Mouse (Mus musculus) heart, embryonic 13.5 days (tissue): ENCODE results near the gene Prim2. TPM values are rescaled to one million over a fixed set of nuclear protein-coding genes. Genes with fewer than 3 reads are reported as not detected.
A peak's percentile ranks its signal among the peaks of the same experiment; 100 is the strongest.

Source experiments
- ATAC-seq: fragments of 200-750 bp; cut with Nextera tagmentation; 2 replicates; pipeline ENCODE4 v1.8.0; 2017; ENCODE audit warnings: moderate TSS enrichment; ENCODE audit not compliant: insufficient number of reproducible peaks, low FRiP score, low TSS enrichment; ENCODE audit errors: extremely low read depth
- H3K27ac ChIP-seq: fragments of 300-500 bp; sonication (generic); replicated peaks from 2 replicates; pipeline ENCODE4 v1.5.1; 2015; ENCODE audit warnings: moderate library complexity, mild to moderate bottlenecking, inconsistent platforms
- H3K27me3 ChIP-seq: fragments of 300-500 bp; sonication (generic); replicated peaks from 2 replicates; pipeline ENCODE4 v1.6.1; 2015; ENCODE audit warnings: mild to moderate bottlenecking, inconsistent platforms
- H3K36me3 ChIP-seq: fragments of 300-500 bp; sonication (generic); 2 replicates; pipeline ENCODE4 v1.6.1; 2015; ENCODE audit warnings: mild to moderate bottlenecking, inconsistent platforms
- H3K4me1 ChIP-seq: fragments of 300-500 bp; sonication (generic); 2 replicates; pipeline ENCODE4 v1.6.1; 2015; ENCODE audit warnings: inconsistent platforms
- H3K4me2 ChIP-seq: fragments of 300-500 bp; sonication (generic); 2 replicates; pipeline ENCODE4 v1.6.1; 2015; ENCODE audit warnings: inconsistent platforms, mild to moderate bottlenecking, moderate library complexity
- H3K4me3 ChIP-seq: fragments of 300-500 bp; sonication (generic); 2 replicates; pipeline ENCODE4 v1.5.1; 2015; ENCODE audit warnings: moderate library complexity, mild to moderate bottlenecking, inconsistent platforms
- H3K9ac ChIP-seq: fragments of 300-500 bp; sonication (generic); 2 replicates; pipeline ENCODE4 v1.6.1; 2015; ENCODE audit warnings: inconsistent platforms, mild to moderate bottlenecking, moderate library complexity
- H3K9me3 ChIP-seq: fragments of 300-500 bp; sonication (generic); 2 replicates; pipeline ENCODE4 v1.6.1; 2016; ENCODE audit warnings: inconsistent platforms
- WGBS: fragments of 180-500 bp; shearing (Covaris S2); methylation state at CpG from one replicate; pipeline ENCODE4 v1.1.7; 2015; ENCODE audit warnings: mixed read lengths; 5-methylcytosine and 5-hydroxymethylcytosine counted together
- polyA plus RNA-seq: library from polyadenylated mRNA; unstranded; fragments of >200 nt; fragmentation: Nextera tagmentation; extraction: Ambion mirVana; gene quantifications from 2 replicates; pipeline ENCODE4 v1.2.1, GENCODE M21; 2015

Prim2 gene
- polyA plus RNA-seq, 1 experiment from 2014 or later, result 18.1 TPM

- Histone ChIP-seq H3K9ac (no peak overlapping the region), H3K9me3 (no peaks in the 10 kb centered on the region), H3K4me1 (no peaks in the 10 kb centered on the region), H3K4me3 (no peak overlapping the region), H3K4me2 (no peak overlapping the region), H3K27me3 (no peaks in the 10 kb centered on the region), H3K27ac (no peak overlapping the region), H3K36me3 (no peaks in the 10 kb centered on the region)
- no peak for ATAC-seq
- WGBS, result 84% methylated on average over 7 of the region's 7 CpGs
These were observed 11.3 kb upstream of the Prim2 start for GRCm38 (mm10) chr1:33680890-33681289.

DNA sequence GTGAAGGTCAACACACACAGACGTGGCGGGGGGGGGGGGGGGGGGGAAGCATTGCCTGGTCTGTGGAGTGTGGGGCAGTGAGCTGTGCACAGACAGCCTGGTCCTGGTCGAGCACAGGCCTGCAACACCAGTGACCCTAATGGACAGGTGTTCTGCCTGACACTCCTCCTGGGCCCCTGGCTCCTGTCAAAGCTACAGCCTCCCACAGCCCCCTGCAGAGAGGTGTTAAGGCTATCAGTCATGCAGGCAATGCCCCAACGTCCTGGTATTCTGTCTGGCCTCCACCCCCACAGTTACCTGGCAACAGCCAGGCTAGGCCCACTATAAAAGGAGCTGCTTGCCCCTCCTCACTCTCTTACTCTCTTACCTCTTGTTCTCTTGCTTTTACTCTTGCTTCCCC, 10.8 kb upstream of the Prim2 start:
- no peak for ATAC-seq
- 36% methylated on average over 3 of the region's 4 CpGs for WGBS
- Histone ChIP-seq H3K27ac (no peak overlapping the region), H3K36me3 (no peaks in the 10 kb centered on the region), H3K4me1 (no peaks in the 10 kb centered on the region), H3K4me3 (no peak overlapping the region), H3K9me3 (no peaks in the 10 kb centered on the region), H3K27me3 (no peaks in the 10 kb centered on the region), H3K9ac (no peak overlapping the region), H3K4me2 (no peak overlapping the region)

DNA sequence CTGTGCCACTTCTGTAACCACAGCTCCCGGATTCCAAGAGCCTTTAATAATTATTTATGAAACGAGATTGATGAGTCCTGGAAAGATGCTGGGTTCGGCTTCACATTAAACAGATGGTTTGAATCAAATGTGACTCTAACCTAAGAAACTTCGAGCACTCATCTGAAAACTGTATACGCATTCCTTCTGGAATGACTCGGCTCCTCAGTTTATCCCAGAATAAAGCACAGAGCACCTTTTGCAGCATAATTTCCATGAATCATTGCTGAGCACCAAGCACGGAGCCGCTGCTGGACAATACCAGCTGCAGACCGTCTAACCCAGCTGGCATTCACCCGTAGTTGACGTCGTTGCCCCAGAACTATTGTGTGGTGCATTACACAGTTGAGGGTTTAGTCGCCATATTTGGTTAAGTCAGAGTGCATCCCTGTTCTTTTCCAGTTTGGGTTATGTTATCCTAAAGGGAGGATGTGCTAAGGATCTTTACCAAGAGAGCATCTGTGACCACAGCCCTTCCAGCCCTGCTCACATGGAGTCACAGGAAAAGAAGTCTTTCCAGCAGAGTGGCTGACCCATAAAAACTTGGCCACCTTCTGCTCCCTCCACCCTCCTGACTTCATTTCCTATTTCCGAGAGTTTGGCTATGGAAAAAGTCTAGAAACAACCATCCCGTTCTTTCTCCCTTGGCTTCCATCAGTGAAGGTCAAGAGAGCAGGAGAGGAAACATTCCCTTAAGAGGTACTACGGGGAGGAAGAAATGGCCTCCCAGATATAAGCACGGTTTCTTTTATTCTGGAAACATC, 3.8 kb upstream of the Prim2 start:
- Histone ChIP-seq H3K27ac (no peak overlapping the region), H3K4me2 (no peak overlapping the region), H3K27me3 (no peaks in the 10 kb centered on the region), H3K9ac (no peak overlapping the region), H3K36me3 (no peaks in the 10 kb centered on the region), H3K4me1 (peaks cover 11% of the 10 kb centered on the region), H3K9me3 (no peaks in the 10 kb centered on the region), H3K4me3 (no peak overlapping the region)
- no peak for ATAC-seq
- 66% methylated on average over 17 of the region's 17 CpGs for WGBS

- no peaks in the 10 kb centered on the region for H3K27me3 ChIP-seq
- no peak overlapping the region for H3K27ac ChIP-seq
- no peak overlapping the region for H3K4me3 ChIP-seq
- ATAC-seq, result no peak
- H3K9ac ChIP-seq, result no peak overlapping the region
- H3K9me3 ChIP-seq, result no peaks in the 10 kb centered on the region
- peaks cover 7% of the 10 kb centered on the region; the same call in 1 of the 2 replicates for H3K36me3 ChIP-seq
- 25% methylated on average over 3 of the region's 3 CpGs for WGBS
- no peak overlapping the region for H3K4me2 ChIP-seq
- H3K4me1 ChIP-seq, result peaks cover 17% of the 10 kb centered on the region
These were observed 2.9 kb upstream of the Prim2 start for GRCm38 (mm10) chr1:33672514-33672913.

GRCm38 (mm10) chr1:33672083-33672482, 2.5 kb upstream of the Prim2 start:
- no peak overlapping the region for H3K9ac ChIP-seq
- 58% methylated on average over 3 of the region's 3 CpGs for WGBS
- no peak overlapping the region for H3K4me2 ChIP-seq
- peaks cover 10% of the 10 kb centered on the region; the same call in 1 of the 2 replicates for H3K36me3 ChIP-seq
- H3K4me3 ChIP-seq, result no peak overlapping the region
- no peaks in the 10 kb centered on the region for H3K9me3 ChIP-seq
- no peak overlapping the region for H3K27ac ChIP-seq
- peaks cover 17% of the 10 kb centered on the region for H3K4me1 ChIP-seq
- ATAC-seq, result no peak
- H3K27me3 ChIP-seq, result no peaks in the 10 kb centered on the region

- Histone ChIP-seq H3K4me3 (no peak overlapping the region), H3K27ac (no peak overlapping the region), H3K9me3 (no peaks in the 10 kb centered on the region), H3K36me3 (peaks cover 15% of the 10 kb centered on the region), H3K27me3 (no peaks in the 10 kb centered on the region), H3K4me1 (peaks cover 17% of the 10 kb centered on the region), H3K9ac (no peak overlapping the region), H3K4me2 (no peak overlapping the region)
- no peak for ATAC-seq
- WGBS, result 73% methylated on average over 5 of the region's 5 CpGs
These were observed 1.8 kb upstream of the Prim2 start for GRCm38 (mm10) chr1:33671441-33671840.

DNA sequence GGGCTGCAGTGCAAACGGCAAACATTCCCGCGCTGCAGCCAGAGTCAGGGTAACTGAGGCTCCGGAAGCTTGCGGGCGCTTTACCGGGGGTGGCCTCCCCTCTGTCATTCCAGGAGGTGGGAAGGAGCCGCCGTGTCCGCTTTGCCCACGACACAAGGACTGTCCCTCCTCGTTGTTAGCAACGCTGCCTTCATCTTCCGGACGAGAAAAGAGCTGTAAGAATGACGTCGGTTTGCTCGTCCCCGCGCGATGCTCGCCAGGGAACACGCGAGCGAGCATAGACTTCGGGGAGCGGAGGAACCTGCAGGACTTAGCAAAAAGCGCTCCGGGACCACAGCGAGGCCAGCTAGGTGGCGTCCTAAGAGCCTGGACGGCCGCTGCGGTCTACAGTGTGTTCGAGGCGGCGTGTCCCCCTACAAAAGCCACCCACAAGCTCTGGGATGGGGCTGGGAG, 595 bp upstream of the Prim2 start:
- peak; percentile 24; the same call in 1 of the 2 replicates for ATAC-seq
- 0% methylated on average over 37 of the region's 37 CpGs for WGBS
- peak overlapping the region; percentile 81 for H3K27ac ChIP-seq
- H3K4me2 ChIP-seq, result peak overlapping the region; percentile 91
- no peaks in the 10 kb centered on the region for H3K9me3 ChIP-seq
- H3K4me1 ChIP-seq, result peaks cover 17% of the 10 kb centered on the region
- peak overlapping the region; percentile 82 for H3K9ac ChIP-seq
- H3K36me3 ChIP-seq, result peaks cover 24% of the 10 kb centered on the region
- H3K27me3 ChIP-seq, result no peaks in the 10 kb centered on the region
- peak overlapping the region; percentile 71 for H3K4me3 ChIP-seq

- Histone ChIP-seq H3K36me3 (peaks cover 72% of the 10 kb centered on the region), H3K4me2 (no peak overlapping the region), H3K27ac (no peak overlapping the region), H3K9ac (no peak overlapping the region), H3K9me3 (no peaks in the 10 kb centered on the region), H3K4me1 (peaks cover 9% of the 10 kb centered on the region), H3K27me3 (no peaks in the 10 kb centered on the region), H3K4me3 (no peak overlapping the region)
- WGBS, result 82% methylated on average over 19 of the region's 19 CpGs
- ATAC-seq, result no peak
These were observed 5.9 kb downstream of the Prim2 start for GRCm38 (mm10) chr1:33663605-33664117.

DNA sequence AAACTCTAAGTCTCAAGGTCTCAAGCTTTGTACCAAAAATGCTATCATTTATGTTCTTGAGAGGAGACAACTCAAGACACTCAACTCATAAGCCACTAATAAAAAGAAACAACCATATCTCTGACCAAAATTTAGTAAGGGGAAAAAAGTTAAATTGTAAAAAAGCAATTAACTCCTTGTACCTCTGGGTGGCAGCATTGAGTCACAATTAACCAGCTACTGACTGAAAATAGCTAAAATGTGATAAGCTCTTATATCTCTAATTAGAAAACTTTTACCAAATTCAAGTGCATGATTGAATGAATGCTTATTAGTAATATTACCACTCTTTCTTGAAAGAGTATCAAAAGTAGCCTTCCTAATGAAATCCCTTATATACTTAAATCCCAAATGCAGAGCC, 6.4 kb downstream of the Prim2 start:
- ATAC-seq, result no peak
- no peak overlapping the region for H3K27ac ChIP-seq
- no peaks in the 10 kb centered on the region for H3K27me3 ChIP-seq
- peaks cover 5% of the 10 kb centered on the region; the same call in 1 of the 2 replicates for H3K4me1 ChIP-seq
- H3K9ac ChIP-seq, result no peak overlapping the region
- H3K36me3 ChIP-seq, result peaks cover 75% of the 10 kb centered on the region
- no peak overlapping the region for H3K4me3 ChIP-seq
- no peaks in the 10 kb centered on the region for H3K9me3 ChIP-seq
- no peak overlapping the region for H3K4me2 ChIP-seq

- 86% methylated on average over 4 of the region's 4 CpGs for WGBS
- H3K27ac ChIP-seq, result no peak overlapping the region
- no peak overlapping the region for H3K4me3 ChIP-seq
These were observed 11.3 kb downstream of the Prim2 start for GRCm38 (mm10) chr1:33658302-33658701.

GRCm38 (mm10) chr1:33657574-33658149, 11.9 kb downstream of the Prim2 start:
- H3K27ac ChIP-seq, result no peak overlapping the region
- H3K9me3 ChIP-seq, result no peaks in the 10 kb centered on the region
- H3K4me1 ChIP-seq, result no peaks in the 10 kb centered on the region
- no peaks in the 10 kb centered on the region for H3K27me3 ChIP-seq
- H3K9ac ChIP-seq, result no peak overlapping the region
- peaks cover 71% of the 10 kb centered on the region for H3K36me3 ChIP-seq
- H3K4me3 ChIP-seq, result no peak overlapping the region
- ATAC-seq, result no peak
- no peak overlapping the region for H3K4me2 ChIP-seq
- WGBS, result 85% methylated on average over 12 of the region's 12 CpGs

More at GRCm38 (mm10) chr1:33658302-33658701, 11.3 kb downstream of the Prim2 start:
- Histone ChIP-seq H3K9ac (no peak overlapping the region), H3K36me3 (peaks cover 70% of the 10 kb centered on the region), H3K27me3 (no peaks in the 10 kb centered on the region), H3K4me1 (no peaks in the 10 kb centered on the region), H3K4me2 (no peak overlapping the region), H3K9me3 (no peaks in the 10 kb centered on the region)
- ATAC-seq, result no peak
